Mouse (Mus musculus) thymus, postnatal 14 days (tissue): Measurements from ENCODE around the gene Wars2.

Experiments used
- DNase-seq: peaks from one replicate; pipeline ENCODE4 v3.0.0; 2021

Wars2 gene

GRCm38 (mm10) chr3:99140940-99141854 lies at the start of gene Wars2:
TSS of gene Wars2 (plus strand) at chr3:99141068.
- DNase-seq, result peak; percentile 94

DNA sequence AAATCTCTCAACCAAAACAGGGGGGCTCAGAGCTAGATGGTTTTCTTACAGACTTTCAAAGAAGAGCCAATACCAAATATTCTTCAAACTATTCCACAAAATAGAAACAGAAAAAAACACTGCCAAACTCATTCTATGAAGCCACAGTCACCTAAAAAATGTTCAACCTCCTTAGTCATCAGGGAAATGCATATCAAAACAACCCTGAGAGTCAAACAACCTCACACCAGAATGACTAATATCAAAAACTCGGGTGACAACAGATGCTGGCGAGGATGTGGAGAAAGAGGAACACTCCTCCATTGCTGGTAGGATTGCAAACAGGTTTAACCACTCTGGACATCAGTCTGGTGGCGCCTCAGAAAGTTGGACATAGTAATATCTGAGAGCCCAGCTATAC lies 44.1 kb upstream of the Wars2 start:
- DNase-seq, result no peak

DNA sequence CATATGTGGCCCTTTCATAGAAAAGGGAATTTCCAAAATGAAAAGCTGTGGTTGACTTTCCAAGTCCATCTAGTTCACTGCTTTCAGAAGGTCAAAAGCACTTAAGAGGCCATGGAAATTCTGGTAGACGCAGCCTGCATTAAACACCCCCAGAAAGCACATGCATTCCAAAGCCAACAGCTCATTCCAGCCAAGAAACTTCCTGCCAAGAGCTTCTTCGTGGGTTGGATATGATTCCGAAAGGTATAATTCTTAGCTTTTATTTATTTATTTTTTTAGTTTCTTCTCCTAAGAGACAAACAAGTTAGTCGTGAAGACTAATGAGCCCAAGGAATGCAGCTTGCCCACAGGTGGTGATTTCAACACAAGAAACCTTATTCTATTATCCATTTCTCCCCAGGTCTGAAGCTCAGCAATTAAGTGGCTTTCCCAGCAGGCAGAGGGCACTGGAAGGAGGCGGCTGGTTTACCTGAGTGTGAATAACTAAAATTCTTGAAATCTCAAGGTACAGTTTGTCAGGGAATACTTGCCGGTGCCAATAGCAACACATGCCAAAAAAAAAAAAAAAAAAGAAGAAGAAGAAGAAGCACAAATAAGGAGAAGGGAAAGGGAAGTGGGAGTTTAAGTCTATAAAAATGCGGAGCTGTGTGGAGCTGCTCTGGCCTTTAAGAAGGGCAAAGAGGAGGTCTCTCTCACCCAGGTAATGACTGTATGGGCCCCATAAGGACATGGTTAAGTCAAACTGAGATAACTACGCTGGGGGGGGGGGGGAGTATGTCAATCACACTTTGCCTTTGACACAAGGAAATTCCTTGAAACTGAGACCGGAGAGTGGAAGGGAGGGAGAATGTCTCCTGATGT lies 30.3 kb upstream of the Wars2 start:
- DNase-seq, result no peak

DNA sequence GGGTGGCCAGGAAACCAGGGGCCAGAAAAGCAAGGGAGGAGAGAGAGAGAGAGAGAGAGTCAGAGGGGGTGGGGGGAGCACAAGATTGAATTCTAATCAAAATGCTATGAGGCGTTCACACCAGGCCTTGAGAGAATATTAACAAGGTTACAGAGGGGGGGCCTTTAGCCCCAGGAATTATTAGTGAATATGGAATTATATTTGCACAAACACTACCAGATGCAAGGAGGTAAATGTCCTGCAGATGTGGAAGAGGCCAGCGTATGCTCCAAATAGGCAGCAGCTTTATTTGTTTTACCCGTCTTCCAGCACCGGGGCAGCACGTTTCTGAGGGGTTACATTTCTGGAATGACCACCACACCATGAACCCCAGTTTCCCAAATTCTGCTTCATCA lies 29.7 kb upstream of the Wars2 start:
- no peak for DNase-seq

DNA sequence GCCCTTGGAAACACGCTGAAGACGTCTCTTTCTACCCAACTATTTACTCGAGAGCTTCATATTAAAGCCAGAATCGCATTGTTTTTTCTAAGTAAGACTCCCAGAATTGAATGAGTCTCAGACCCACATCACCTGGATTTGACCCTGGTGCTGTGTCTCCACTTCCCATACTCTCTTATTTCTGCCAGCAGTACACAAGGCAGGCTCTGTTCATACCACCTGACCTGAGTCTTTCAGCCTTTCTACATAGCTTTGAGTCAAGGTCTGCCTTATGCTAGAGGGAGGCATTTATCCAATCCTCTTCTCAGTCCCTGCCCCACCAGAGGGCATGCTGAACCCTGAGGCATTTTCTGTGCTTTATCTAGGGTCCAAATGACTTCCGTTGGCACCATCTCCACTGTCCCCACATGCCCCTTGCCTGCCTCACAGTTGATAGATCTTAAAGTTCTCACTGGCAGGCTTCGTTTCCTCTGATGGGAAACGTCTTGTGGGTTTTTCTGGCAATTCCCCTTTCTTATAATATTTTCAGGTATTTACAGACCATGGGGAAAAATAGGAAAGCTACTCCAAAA lies 27.5 kb upstream of the Wars2 start:
- no peak for DNase-seq

DNA sequence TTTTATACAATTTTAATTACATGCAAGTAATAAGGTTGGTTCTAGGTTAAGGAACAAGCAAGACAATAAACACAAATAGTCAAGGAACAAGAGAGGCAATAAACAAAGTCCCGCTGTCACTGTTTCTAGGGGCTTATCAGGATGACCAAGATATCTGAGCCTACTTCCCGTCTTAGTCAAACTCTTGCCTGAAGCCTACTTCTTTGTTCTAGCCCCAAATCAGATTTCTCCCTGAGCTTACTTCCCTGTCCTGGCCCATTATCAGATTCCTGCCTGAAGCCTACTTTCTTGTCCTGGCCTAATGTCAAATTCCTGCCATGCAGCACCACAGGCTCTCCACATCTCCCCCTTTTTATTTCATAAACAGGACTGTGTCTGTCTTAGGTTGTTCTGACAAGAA lies 19.9 kb upstream of the Wars2 start:
- no peak for DNase-seq

DNA sequence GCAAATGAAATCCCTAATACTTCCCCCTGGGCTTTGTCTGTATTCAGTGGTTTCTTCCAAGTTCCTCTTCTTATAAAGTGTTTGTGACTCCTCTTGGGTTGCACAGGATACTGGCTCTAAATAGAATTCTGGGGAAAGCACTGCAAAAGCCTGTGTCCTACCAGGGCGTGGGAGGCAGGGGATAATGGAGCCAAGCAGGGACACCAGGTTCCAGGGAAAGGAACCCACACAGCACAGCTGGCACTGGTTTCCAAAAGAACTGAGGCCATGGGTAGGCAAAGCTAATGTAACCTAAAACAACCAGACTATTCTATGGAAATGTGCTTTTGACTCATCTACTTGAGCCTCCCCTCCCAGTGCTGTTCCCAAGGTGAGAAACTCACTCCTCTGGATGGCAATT lies 10.3 kb upstream of the Wars2 start:
- DNase-seq, result no peak

DNA sequence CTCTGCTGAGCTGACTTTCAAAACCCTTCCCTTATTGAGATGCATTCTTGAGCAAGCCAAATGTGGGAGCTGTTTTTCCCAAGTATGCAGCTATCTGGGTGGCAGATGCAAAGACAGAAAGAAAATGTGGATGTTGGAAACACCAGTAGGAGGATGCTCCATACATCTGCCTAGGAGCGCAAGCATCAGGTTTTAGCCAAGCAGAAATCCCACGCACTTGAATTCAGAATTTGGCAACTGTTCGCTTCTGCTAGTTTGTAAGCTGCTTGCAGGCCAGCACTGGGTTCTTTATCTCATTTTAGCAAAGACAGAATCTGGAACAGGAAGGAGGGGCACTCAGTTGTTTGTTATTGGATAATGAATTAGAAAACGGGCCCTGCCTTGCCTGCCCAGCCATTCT lies 8.9 kb upstream of the Wars2 start:
- no peak for DNase-seq

DNA sequence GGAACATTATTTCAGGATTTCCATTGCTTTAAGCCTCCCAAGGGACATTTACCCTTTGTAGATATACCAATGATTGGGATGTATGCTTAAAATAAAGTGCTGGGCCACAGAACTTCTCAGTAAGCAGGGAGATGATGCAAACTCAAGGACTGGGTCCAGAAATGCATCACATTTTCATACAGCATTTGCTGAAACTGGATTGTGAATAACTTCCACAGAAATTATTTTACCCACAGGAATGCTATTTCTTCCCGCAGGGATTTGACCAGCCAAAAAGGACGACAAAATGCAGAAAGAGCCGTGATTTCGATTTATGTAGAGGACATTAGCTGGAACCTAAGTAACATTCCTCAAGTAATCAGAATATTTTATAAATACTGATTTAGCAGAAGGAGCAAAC lies 7.0 kb upstream of the Wars2 start:
- no peak for DNase-seq

DNA sequence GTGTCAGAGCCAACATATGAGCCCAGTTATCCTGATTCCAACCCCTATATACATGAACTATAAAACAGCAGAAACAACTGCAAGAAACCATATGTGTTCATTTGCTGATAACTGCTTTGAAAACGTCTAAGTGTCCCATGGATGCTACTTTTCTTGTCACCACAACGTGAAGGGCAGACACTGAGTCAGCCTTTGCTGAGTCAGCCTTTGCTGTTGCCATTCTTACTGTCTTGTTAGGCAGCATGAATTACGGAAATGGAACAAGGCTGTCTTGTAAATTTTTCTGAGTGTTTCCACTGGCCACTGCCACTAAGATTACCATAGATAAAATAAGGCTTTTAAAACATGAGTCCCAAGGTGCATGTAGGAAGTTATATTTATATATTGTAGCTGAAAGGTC lies 7.0 kb downstream of the Wars2 start:
- DNase-seq, result no peak

DNA sequence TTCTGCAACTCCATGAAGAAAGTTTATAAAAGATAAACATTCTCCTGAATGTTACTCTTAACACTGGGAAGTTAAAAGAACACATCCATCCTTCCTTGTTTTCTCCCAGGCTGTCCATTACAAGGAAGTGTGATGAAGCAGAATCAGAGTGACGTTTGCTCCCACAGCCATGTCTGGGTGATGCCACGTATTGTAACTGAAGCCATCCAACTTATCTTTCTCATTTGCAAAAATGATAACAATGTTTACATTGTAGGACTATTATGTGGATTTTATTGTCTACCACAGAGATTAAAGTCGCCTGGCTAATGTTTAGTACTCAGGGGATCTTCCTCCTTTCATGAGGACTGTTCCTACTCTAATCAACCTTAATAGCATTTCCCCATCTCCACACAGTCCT lies 8.2 kb downstream of the Wars2 start:
- no peak for DNase-seq

- no peak for DNase-seq
Measured at GRCm38 (mm10) chr3:99156286-99156685, 15.4 kb downstream of the Wars2 start.

- DNase-seq, result no peak
Measured at GRCm38 (mm10) chr3:99156987-99157386, 16.1 kb downstream of the Wars2 start.

GRCm38 (mm10) chr3:99157451-99158015 lies 16.7 kb downstream of the Wars2 start:
- no peak for DNase-seq

GRCm38 (mm10) chr3:99160016-99160415 lies 19.1 kb downstream of the Wars2 start:
- no peak for DNase-seq

GRCm38 (mm10) chr3:99162191-99162590 lies 21.3 kb downstream of the Wars2 start:
- no peak for DNase-seq

DNA sequence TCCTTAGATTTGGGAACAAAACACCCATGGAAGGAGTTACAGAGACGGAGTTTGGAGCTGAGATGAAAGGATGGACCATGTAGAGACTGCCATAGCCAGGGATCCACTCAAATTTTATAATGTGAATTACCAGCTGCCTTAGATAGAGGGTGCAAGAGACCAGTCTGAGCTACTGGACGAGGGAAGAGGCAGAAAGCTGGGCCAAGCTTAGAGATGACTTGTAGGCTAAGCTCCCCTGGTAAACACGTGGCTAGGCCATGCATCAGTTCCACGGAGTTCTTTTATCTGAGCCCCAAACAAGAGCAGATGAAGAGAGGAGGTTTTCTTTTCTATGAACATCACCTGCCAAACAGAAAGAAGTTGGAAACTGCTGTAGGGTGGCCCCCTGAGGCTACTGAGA lies 26.9 kb downstream of the Wars2 start:
- peak; percentile 18 for DNase-seq

GRCm38 (mm10) chr3:99173178-99173577 lies 32.3 kb downstream of the Wars2 start:
- no peak for DNase-seq

GRCm38 (mm10) chr3:99174658-99175304 lies 33.9 kb downstream of the Wars2 start:
- DNase-seq, result peak; percentile 7

DNA sequence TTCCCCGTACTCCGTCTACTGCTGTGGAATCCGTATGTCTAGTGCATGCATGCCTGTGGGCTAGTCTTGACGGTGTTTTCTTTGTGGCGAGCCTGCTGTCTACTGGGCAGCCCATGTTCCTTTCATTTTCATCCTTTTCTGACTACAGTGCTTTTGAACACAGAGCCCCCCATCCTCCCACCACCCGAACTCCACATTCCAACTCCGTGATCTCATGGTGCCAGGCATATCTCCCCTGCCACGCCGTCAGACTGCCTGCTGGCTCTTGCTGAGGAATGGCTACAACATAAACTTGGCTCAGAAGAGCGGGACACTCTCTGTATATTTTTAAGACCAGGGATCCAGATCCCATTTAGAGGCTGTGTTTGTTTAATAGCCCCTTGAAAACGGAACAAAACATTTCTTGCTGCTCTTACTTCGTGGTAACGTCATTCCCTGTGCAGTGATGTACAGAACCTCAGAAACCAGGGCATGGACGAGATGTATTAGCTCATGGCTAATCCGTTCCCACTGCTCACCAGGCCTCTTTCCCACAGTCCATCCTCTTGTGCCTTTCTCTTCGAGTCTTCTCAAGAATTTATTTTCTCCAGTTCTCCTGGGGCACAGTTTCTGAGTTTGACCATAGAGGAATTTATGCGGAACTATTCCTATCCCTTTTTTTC lies 42.6 kb downstream of the Wars2 start:
- DNase-seq, result no peak

GRCm38 (mm10) chr3:99184373-99184772 lies 43.5 kb downstream of the Wars2 start:
- no peak for DNase-seq

DNA sequence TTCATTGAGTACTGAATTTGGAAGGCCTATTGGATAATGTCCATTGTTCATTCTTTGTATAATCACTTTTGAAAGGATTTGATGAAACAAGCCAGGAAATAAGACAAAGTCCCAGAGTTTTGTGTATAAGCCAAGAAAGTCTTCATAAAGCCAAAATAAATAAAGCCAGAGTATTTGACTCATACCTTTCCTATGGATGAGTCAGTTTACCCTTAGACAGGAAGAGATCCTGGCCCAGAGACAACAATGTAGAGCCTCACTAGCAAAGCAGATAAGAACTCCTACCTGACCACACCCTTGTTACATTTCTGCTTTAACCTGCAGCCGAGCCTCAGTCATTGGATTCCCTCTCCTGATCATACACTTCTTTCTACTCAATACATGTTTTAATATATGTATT lies 47.2 kb downstream of the Wars2 start:
- DNase-seq, result no peak
